Mouse (Mus musculus) brain, embryonic 14.5 days (tissue): ENCODE results near the gene Fndc3b. TPM values are rescaled to one million over a fixed set of nuclear protein-coding genes. Genes with fewer than 3 reads are reported as not detected.

Experiments used
- DNase-seq: peaks from one replicate; pipeline ENCODE4 v3.0.0-alpha.2; 2011; ENCODE audit warnings: low read depth
- CTCF ChIP-seq: fragments of 200-500 bp; IDR thresholded peaks from 2 replicates; pipeline ENCODE4 v1.5.1; 2012; ENCODE audit warnings: inconsistent platforms, mild to moderate bottlenecking, moderate library complexity, borderline replicate concordance; ENCODE audit not compliant: insufficient read depth, insufficient read length; ENCODE audit errors: extremely low read depth
- POLR2A ChIP-seq: fragments of 200-500 bp; IDR thresholded peaks from 2 replicates; pipeline ENCODE4 v1.6.1; 2012; ENCODE audit warnings: mild to moderate bottlenecking, inconsistent platforms, borderline replicate concordance; ENCODE audit not compliant: poor library complexity, insufficient read depth, insufficient read length, severe bottlenecking; ENCODE audit errors: extremely low read depth
- polyA plus RNA-seq: library from polyadenylated mRNA; depleted of rRNA; stranded (reverse); fragments of >200 nt; gene quantifications from 2 replicates; pipeline ENCODE4 v1.2.3, GENCODE M21; 2012

Gene Fndc3b
- polyA plus RNA-seq, 1 experiment: 10.9 TPM

DNA sequence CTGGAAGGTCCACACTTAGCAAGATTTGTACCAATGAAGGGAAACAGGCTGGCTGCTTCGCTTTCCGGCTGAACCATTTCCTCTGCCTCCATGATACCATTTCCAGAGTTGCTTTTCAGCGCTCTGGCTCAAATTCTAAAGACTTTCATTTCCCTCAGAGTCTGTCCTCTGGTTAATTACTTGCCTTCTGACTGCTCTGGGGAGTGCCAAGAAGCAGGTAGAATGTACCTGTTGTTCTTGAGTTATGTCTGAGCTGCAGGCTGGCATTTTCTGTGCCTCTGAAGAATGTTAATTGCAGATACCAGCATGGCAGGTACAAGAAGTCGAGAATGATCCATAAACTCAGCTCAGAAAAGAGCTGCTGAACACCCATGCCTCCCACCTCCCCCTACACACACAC lies 100.6 kb downstream of the Fndc3b start:
- TF ChIP-seq POLR2A: no peak
- no peak for TF ChIP-seq CTCF
- no peak for DNase-seq

DNA sequence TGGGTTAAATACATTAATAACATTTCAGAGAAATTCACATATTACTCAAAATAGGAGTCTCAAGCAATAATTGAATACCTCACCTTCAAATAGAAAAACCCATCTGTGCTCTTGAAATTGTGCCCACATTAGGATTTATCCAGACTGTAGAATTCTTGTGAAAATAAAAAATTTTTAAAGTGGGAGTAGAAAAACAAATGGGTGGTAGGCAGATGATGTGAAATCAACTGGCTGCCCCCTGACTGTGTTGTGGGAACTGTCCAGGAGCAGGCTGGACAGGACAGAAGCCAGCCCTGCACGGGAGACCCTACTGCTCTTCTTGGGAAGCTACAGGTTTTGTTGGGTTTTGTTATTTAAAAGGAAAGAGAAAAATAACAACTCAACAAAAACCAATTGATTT lies 101.0 kb downstream of the Fndc3b start:
- DNase-seq: no peak
- TF ChIP-seq CTCF (no peak), POLR2A (no peak)

DNA sequence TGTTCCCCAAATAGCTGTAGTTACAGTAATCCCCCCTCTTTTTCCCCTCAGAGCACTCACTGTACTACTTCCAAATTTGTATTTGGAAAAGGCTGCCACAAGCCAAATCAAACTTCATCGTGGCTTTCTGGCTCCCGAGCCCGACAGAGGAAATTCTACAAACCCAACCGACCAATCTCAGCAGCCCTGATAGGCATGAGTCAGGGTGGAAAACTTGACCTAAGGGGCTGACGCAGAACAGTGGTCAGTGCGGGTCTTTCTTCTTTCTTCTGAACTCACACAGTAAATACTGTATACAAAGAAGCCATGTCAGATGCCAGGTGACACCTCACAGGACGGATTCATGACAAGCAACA lies 103.3 kb downstream of the Fndc3b start:
- no peak for TF ChIP-seq CTCF
- TF ChIP-seq POLR2A: no peak
- no peak for DNase-seq

DNA sequence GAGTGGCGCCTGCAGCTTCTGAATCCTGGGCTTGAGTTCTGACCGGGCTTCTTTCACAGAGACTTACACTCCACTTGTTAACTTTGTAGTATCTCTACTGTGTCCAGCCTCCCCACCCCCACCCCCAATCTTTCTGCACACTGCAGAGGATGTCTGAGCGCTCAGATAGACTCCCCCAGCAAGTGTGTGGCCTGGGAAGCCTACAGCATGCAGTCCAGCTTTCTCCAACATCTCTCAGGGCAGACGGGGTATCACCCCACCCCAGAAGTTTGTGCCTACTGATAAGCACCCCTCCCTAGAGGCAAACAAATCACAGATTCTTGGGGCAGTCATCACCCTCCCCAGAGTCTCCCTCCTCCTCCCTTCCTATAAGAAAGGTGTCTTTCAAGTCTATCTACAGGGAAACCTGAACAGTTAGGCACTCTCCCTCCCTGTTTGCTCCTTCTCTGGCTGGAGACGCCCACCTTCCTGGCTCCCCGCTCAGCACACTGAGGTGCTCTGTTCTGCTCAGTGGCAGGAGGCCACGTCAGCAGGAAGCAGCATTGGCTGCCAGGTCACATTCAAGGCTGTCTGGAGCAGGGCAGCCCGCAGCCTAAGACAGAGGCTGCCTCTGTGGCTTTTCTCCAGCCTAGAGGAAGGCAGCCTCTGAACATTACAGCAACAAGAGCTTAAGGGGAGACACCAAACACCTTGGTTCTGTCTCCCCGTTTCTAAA lies 103.9 kb downstream of the Fndc3b start:
- no peak for TF ChIP-seq CTCF
- no peak for TF ChIP-seq POLR2A

DNA sequence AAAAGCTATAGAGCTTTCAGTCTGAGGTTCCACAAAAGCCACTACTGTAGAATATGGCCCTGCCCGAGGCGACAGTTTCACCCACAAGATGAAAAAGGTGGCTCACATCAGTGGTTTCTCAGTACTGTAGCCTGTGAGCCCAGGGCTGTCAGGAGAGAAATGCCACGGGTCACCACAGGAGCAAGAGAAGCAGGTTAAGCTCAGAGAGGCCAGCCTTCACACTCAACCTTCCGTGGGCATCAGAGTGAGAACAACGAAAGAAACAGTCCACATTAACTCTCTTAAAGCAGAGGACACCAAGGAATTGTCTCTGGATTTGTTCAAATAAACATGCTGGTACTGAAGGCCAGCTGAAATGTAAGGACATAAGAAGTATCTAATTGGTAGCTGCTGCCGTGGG lies 104.5 kb downstream of the Fndc3b start:
- TF ChIP-seq CTCF (no peak), POLR2A (no peak)
- no peak for DNase-seq

More for the DNA sequence above, 103.9 kb downstream of the Fndc3b start:
- DNase-seq: peak; percentile 79

DNA sequence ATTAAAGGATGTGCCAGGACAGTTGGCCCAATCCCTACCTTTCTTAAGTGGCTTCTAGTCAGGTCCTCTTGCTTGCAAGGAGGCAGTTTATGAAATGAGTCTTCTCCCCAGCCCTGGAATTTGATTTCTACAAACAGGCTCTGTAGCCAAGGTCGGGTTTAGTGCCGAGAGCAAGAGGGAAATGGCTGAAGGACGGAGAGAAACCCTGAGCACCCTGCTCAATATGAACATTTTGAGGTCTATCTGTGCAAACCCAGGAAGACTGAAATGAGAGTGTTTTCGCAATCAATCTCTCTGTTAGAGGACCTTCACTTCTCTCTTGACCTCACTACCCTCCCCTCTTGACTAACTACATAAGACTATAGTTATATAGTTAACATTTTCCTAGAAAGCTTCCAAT lies 105.5 kb downstream of the Fndc3b start:
- no peak for DNase-seq
- TF ChIP-seq CTCF: no peak
- no peak for TF ChIP-seq POLR2A

DNA sequence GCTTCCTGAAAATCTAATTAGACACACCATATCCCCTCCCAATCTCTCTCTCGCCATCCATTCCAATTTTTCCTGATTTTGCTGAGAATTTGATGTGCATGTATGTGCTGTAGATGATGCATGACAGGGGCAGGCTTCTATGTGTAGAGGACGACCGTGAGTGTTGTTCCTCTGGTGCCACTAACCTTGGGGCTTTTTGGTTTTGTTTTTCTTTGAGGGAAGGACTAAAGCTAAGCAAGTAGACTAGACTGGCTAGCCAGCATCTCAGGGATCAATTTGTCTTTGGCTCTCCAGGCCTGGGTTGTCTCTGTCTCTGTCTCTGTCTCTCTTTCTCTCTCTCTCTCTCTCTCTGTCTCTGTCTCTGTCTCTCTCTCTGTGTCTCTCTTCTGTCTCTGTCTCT lies 106.0 kb downstream of the Fndc3b start:
- no peak for TF ChIP-seq POLR2A
- no peak for TF ChIP-seq CTCF
- no peak for DNase-seq

DNA sequence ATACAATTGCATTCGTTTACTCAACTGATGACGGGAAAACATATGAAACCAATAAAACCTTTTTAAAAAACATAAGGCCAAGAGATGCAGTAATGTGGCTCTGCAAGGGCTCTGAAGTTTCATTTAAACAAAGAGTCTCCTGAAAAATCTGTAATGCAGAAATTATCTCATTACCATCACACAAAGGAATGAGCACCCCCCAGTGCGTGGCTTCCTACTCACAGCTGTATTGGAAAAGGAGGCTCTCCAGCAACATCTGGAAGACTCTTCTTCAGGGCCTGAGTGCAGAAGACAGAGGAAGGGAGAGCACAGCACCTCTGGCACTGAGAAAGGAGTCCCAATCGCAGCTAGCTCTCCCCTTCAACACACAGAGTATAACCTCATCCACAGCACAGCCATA lies 106.5 kb downstream of the Fndc3b start:
- TF ChIP-seq CTCF (no peak), POLR2A (no peak)

DNA sequence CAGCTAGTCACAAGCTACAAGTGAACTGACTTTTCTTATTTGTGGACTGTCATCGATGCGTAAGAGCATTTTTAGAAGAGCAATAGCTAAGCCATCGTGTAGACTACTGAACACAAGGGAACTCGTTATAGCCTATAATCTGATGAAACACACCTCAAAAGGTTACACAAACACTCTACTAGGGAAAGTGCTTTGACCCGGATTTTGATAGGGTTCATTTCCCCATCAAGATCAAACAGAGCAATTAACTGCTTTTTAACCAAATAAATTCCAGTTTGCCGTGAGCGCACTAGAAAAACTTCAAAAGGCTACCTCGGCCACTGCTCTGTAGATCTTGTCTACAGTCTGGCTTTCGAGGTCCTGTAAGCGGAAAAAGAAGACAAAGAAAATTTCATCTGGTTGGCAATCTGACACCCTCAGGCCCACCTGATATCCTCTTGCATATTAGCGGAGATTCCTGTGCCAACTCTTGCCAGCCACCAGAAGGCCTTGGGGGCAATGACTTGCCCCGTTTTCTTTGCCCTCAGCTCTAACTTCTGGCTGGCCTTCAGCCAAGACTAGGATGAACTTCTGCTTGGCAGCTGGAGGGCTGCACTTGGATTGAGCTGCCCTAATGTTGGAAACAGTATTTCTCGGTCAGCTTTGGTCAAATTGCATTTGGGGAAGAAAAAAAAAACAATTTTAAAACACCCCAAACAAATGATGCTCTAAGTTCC lies 107.0 kb downstream of the Fndc3b start:
- DNase-seq: no peak
- TF ChIP-seq CTCF (no peak), POLR2A (no peak)

More for the DNA sequence above, 106.5 kb downstream of the Fndc3b start:
- no peak for DNase-seq

DNA sequence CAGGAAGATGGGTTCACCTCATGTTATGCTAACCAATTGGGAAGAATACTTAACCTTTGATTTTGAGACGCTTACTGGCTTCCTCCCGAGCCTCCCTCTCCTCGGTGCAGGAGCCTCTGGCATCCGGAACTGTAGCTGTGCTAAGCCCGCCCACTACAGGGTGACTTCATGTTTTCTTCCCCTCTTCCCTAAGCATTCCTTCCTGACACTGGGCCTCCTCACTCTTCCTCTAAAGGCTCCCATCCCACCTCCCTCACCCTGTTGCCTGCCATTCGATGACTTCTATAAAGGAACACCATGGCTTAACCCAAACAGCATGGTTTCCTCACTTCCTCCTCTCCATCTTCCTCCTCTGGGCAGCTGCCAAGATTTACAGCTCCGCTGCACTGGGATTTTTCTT lies 110.5 kb downstream of the Fndc3b start:
- TF ChIP-seq POLR2A (no peak), CTCF (no peak)

DNA sequence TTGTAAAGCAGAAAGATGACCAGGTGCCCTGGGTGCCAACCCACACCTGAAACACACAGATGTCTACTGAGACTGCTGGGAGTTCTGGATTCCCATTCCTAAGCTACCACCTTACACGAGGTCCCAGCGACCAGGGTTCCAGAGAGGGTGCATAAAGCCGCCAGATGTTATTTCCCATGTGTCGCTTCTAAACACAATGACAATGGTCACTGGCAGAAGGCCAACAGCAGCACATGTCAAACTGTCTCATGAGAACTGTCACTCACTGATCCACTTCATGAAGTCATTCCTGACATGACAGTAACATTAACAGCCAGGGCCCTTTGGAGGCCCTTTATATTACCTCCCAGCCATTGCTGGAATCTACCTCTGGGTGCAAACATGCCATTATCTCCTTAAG lies 110.9 kb downstream of the Fndc3b start:
- no peak for DNase-seq
- no peak for TF ChIP-seq CTCF
- TF ChIP-seq POLR2A: no peak

More for the DNA sequence above, 110.5 kb downstream of the Fndc3b start:
- DNase-seq: no peak

DNA sequence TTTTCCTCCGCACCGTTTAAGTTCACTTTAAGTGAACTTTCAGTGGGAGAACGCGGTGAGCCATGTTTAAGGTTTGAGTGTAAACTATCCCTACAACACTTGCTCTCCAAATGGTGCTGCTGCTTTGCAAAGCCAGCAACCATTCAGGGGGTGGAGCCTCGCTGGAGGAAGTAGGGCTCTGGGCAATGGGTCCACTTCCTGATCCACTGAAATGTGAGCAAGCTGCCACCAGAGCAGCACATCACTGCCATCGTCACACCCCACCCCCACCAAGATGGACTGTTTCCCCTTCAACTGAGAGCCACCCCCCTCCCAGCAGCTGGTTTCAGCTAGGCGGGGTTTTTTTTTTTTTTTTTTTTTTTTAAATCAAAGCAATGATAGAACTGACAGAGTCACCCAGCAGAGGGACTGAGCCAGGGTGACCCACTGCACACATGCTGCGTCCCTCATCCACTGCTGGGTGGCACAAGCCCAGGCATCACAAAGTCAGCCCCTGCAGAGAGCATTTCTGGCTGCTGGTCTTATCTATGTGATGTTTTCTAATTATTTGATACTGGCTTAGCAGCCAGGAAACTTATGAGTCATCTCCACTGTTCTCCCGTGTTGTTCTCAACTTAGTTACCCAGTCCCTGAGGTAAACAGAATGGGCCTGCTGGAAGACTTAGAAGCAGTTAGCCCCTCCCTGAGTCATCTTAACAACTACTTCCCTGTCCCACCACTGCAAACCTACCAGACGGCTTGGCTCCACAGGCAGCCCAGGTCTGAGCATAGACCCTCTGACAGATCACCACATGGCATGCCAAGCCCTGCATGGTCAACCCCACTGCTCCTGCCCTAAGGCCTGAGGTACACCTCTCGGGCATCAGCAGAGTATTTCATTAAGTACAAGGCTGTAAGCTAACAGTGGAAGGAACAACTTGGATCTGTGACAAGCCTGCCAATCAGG lies 112.4 kb downstream of the Fndc3b start:
- TF ChIP-seq POLR2A (no peak), CTCF (no peak)
- no peak for DNase-seq

DNA sequence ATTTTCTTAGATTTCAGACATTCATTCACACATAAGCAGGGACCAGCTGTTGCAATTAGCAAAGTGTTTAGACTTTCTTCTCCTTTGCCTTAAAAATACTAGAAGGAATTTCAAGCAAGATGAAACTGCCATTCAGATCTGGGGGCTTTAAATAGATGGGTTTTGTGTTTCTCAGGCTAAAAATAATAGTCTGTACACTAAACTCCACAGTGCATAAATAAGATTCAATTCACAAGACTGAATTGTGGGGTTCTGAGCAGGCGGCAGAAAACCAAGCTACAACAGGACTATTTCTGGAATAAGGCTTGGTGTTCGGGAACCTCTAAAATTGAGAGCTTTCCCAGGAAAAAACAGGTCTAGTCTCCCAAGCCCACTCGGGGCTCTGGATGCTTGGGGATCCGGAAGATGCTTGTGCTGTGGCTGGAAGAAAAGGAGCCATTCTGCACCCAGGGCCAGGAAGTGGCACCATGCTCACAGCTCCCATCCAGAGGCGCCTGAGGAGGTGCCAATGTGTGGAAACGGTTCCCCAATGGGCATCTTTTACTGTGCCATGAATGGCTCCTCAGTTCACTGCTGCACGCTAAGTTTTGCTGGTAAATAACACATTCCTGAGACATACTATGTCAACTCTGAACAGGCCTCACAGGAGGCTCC lies 117.5 kb downstream of the Fndc3b start:
- peak; percentile 46 for DNase-seq
- TF ChIP-seq CTCF (no peak), POLR2A (no peak)

DNA sequence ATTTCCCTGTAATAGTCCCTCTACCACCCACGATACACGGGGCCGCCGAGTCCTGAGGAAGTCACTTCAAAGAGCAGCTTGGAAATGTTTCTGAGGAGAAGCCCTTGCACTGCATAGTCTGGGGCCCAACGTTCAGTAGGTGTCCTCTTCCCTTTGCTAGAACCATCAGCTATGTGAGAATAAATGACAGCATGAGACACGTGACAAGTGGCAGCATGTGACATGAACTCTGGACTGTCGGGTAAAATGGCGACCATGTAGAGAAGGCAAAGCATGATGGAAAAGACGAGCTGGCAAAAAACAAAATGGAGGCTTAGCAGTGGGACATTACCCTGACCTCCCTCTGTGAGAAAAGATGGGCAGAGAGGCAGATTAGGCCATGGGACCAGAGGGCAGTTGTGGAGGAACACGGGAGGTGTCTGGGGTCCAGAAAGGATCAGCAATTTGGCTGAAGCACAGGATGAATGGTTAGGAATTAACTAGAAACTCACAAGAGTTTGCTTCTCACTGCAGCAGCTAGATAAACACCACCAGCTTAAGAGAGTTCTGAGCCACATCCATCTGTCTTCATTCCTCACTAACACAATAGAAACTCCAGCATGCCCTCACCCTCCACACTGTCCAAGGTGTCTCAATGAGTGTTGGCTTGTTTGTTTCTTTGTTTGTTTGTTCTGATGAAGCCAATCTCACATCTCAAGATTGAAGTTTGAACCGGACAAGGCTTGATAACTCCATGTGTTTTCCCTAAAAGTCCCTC lies 118.2 kb downstream of the Fndc3b start:
- TF ChIP-seq POLR2A (no peak), CTCF (no peak)
- DNase-seq: no peak
